Mouse (Mus musculus) ovary, postnatal 14 days (tissue): ENCODE results near the gene 2300009A05Rik.

ENCODE experiments used
- DNase-seq: peaks from one replicate; pipeline ENCODE4 v3.0.0; 2022; ENCODE audit warnings: low spot score

2300009A05Rik gene

DNA sequence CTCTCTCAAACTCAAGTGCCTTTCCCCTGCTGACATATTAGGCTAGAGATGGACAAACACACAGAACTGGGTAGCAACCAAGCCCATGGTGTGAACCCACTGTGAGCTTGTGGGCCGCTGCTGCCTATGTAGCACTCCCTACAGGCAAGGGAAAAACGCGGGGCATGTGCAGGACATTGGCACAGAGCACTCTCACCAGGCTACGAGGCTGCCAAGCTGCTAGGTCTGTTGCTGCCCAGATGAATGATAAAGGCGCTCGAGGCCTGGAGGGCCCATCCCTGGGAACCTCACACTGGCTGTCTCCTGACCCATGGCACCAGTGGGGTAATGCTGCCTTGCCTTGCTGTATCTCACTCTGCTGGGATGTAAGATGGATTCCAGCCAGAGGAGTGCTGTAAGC, 53.0 kb downstream of the 2300009A05Rik start:
- no peak for DNase-seq
